Comparison of ENCODE assay signal across 26 mouse cellular contexts in genomic region chr3:8307296-8307695, GRCm38 (mm10).
"Had no signal": no experiment of that assay in that cellular context is flagged by ENCODE, and none has a peak within 500 bp of the region (broad histone marks: within the 10 kb centered on the region; RNA-seq: fewer than 3 reads in every experiment).

No protein-coding gene starts in this region.

- H3K4me3 ChIP-seq: layer of hippocampus, adult 2 months; limb, embryonic 10.5 days; limb, embryonic 13.5 days; liver, embryonic 12.5 days; liver, embryonic 15.5 days; lung, embryonic 15.5 days; megakaryocyte, embryonic 14.5 days; midbrain, embryonic 10.5 days; midbrain, embryonic 13.5 days; neural tube, embryonic 12.5 days; neural tube, embryonic 15.5 days had no signal

- H3K36me3 ChIP-seq: limb, embryonic 10.5 days; limb, embryonic 13.5 days; liver, embryonic 12.5 days; liver, embryonic 15.5 days; lung, embryonic 15.5 days; midbrain, embryonic 10.5 days; midbrain, embryonic 13.5 days; neural tube, embryonic 12.5 days; neural tube, embryonic 15.5 days had no signal

- H3K4me1 ChIP-seq: limb, embryonic 10.5 days; limb, embryonic 13.5 days; liver, embryonic 12.5 days; liver, embryonic 15.5 days; lung, embryonic 15.5 days; megakaryocyte, embryonic 14.5 days; neural tube, embryonic 12.5 days had no signal

- H3K27ac ChIP-seq: layer of hippocampus, adult 2 months; limb, embryonic 10.5 days; limb, embryonic 13.5 days; liver, embryonic 12.5 days; liver, embryonic 15.5 days; lung, embryonic 15.5 days; midbrain, embryonic 10.5 days; midbrain, embryonic 13.5 days; neural tube, embryonic 12.5 days; neural tube, embryonic 15.5 days; stomach, postnatal 0 days had no signal

- H3K4me2 ChIP-seq: limb, embryonic 13.5 days; liver, embryonic 12.5 days; liver, embryonic 15.5 days; lung, embryonic 15.5 days; midbrain, embryonic 13.5 days; neural tube, embryonic 12.5 days; neural tube, embryonic 15.5 days had no signal

- ATAC-seq: liver, embryonic 12.5 days; midbrain, embryonic 13.5 days; midbrain, embryonic 16.5 days had no signal

- H3K9ac ChIP-seq: limb, embryonic 13.5 days; liver, embryonic 12.5 days; liver, embryonic 15.5 days; lung, embryonic 15.5 days; midbrain, embryonic 13.5 days; neural tube, embryonic 12.5 days; neural tube, embryonic 15.5 days had no signal

- H3K27me3 ChIP-seq: limb, embryonic 13.5 days; liver, embryonic 12.5 days; liver, embryonic 15.5 days; lung, embryonic 15.5 days; megakaryocyte, embryonic 14.5 days; midbrain, embryonic 13.5 days; neural tube, embryonic 12.5 days; neural tube, embryonic 15.5 days had no signal

- DNase-seq: kidney, adult 9 months; kidney, postnatal 14 days; layer of hippocampus, adult 9-11 months; liver; lung, adult 18-20 months; lung, postnatal 10 days; lung, postnatal 36 days; right cerebral cortex, adult 18-20 months; right cerebral cortex, postnatal 25 days; spleen, adult 18-20 months; thymus, adult 2 months; thymus, postnatal 14 days; thymus, postnatal 4 days had no signal

- H3K9me3 ChIP-seq: limb, embryonic 10.5 days; limb, embryonic 13.5 days; liver, embryonic 12.5 days; liver, embryonic 15.5 days; lung, embryonic 15.5 days; midbrain, embryonic 10.5 days; midbrain, embryonic 13.5 days; neural tube, embryonic 12.5 days; neural tube, embryonic 15.5 days had no signal
